Mouse (Mus musculus) hindbrain, embryonic 10.5 days (tissue): ENCODE measurements at regions not wholly inside any gene's neighbourhood (a gene's known extent, or its start where the extent isn't known, plus 50 kb on each side); places are given as distances from the start of the nearest gene placed in this dataset.
A peak's percentile ranks its signal among the peaks of the same experiment; 100 is the strongest.

Experiments
- DNase-seq: peaks from one replicate; pipeline ENCODE4 v3.0.0-alpha.2; 2017; ENCODE audit warnings: low spot score
- H3K27ac ChIP-seq: fragments of 300-500 bp; sonication (generic); 2 replicates; pipeline ENCODE4 v1.5.1; 2016; ENCODE audit warnings: mild to moderate bottlenecking, moderate library complexity
- H3K27me3 ChIP-seq: fragments of 300-500 bp; sonication (generic); 2 replicates; pipeline ENCODE4 v1.6.1; 2016; ENCODE audit warnings: mild to moderate bottlenecking; ENCODE audit not compliant: poor library complexity, insufficient read depth, severe bottlenecking
- H3K36me3 ChIP-seq: fragments of 300-500 bp; sonication (generic); 2 replicates; pipeline ENCODE4 v1.6.1; 2016; ENCODE audit warnings: mild to moderate bottlenecking, moderate library complexity
- H3K4me1 ChIP-seq: fragments of 300-500 bp; sonication (generic); replicated peaks from 2 replicates; pipeline ENCODE4 v1.6.1; 2016; ENCODE audit warnings: mild to moderate bottlenecking
- H3K4me3 ChIP-seq: fragments of 300-500 bp; sonication (generic); 2 replicates; pipeline ENCODE4 v1.5.1; 2016; ENCODE audit warnings: mild to moderate bottlenecking, moderate library complexity
- H3K9me3 ChIP-seq: fragments of 300-500 bp; sonication (generic); 2 replicates; pipeline ENCODE4 v1.6.1; 2016; ENCODE audit warnings: mild to moderate bottlenecking, moderate library complexity
- WGBS: fragments of 180-500 bp; shearing (Covaris S2); methylation state at CpG from one replicate; pipeline ENCODE4 v1.1.7; 2016; 5-methylcytosine and 5-hydroxymethylcytosine counted together

GRCm38 (mm10) chr10:37494552-37495166, 355.9 kb upstream of the Marcks start:
- peaks cover 6% of the 10 kb centered on the region; the same call in 1 of the 2 replicates for H3K4me1 ChIP-seq
- DNase-seq: no peak
- 52% methylated on average over 3 of the region's 3 CpGs for WGBS
- H3K27me3 ChIP-seq: no peaks in the 10 kb centered on the region
- no peaks in the 10 kb centered on the region for H3K36me3 ChIP-seq
- H3K9me3 ChIP-seq: no peaks in the 10 kb centered on the region
- H3K4me3 ChIP-seq: no peak overlapping the region
- H3K27ac ChIP-seq: peak overlapping the region; percentile 23; the same call in 1 of the 2 replicates

GRCm38 (mm10) chr10:37494098-37494497, 355.4 kb upstream of the Marcks start:
- H3K27me3 ChIP-seq: no peaks in the 10 kb centered on the region
- H3K27ac ChIP-seq: peak overlapping the region; percentile 23; the same call in 1 of the 2 replicates
- peaks cover 6% of the 10 kb centered on the region; the same call in 1 of the 2 replicates for H3K4me1 ChIP-seq
- WGBS: 55% methylated on average over 2 of the region's 2 CpGs
- H3K9me3 ChIP-seq: no peaks in the 10 kb centered on the region
- no peak for DNase-seq
- no peak overlapping the region for H3K4me3 ChIP-seq
- H3K36me3 ChIP-seq: no peaks in the 10 kb centered on the region

GRCm38 (mm10) chr10:37484311-37485023, 345.7 kb upstream of the Marcks start:
- Histone ChIP-seq H3K4me3 (no peak overlapping the region), H3K36me3 (no peaks in the 10 kb centered on the region), H3K27ac (no peak overlapping the region), H3K4me1 (0 out of 2 replicates have a peak, but pooled peaks cover 3% of the 10 kb centered on the region), H3K27me3 (no peaks in the 10 kb centered on the region), H3K9me3 (no peaks in the 10 kb centered on the region)
- no peak for DNase-seq
- 78% methylated on average over 6 of the region's 6 CpGs for WGBS

GRCm38 (mm10) chr10:37483521-37483920, 344.8 kb upstream of the Marcks start:
- peak; percentile 24 for DNase-seq
- Histone ChIP-seq H3K36me3 (no peaks in the 10 kb centered on the region), H3K9me3 (no peaks in the 10 kb centered on the region), H3K27me3 (no peaks in the 10 kb centered on the region), H3K27ac (no peak overlapping the region), H3K4me1 (0 out of 2 replicates have a peak, but pooled peaks cover 3% of the 10 kb centered on the region), H3K4me3 (no peak overlapping the region)
- WGBS: 38% methylated on average over 4 of the region's 4 CpGs

GRCm38 (mm10) chr10:37481879-37482278, 343.2 kb upstream of the Marcks start:
- no peak for DNase-seq
- no peaks in the 10 kb centered on the region for H3K9me3 ChIP-seq
- 92% methylated on average over 1 of the region's 1 CpGs for WGBS
- 0 out of 2 replicates have a peak, but pooled peaks cover 3% of the 10 kb centered on the region for H3K4me1 ChIP-seq
- no peak overlapping the region for H3K27ac ChIP-seq
- H3K36me3 ChIP-seq: no peaks in the 10 kb centered on the region
- no peak overlapping the region for H3K4me3 ChIP-seq
- H3K27me3 ChIP-seq: no peaks in the 10 kb centered on the region

GRCm38 (mm10) chr10:37480331-37480730, 341.6 kb upstream of the Marcks start:
- 84% methylated on average over 1 of the region's 1 CpGs for WGBS
- no peaks in the 10 kb centered on the region for H3K9me3 ChIP-seq
- 0 out of 2 replicates have a peak, but pooled peaks cover 3% of the 10 kb centered on the region for H3K4me1 ChIP-seq
- H3K27ac ChIP-seq: no peak overlapping the region
- no peaks in the 10 kb centered on the region for H3K27me3 ChIP-seq
- DNase-seq: no peak
- no peaks in the 10 kb centered on the region for H3K36me3 ChIP-seq
- H3K4me3 ChIP-seq: no peak overlapping the region

GRCm38 (mm10) chr10:37478108-37478507, 339.4 kb upstream of the Marcks start:
- H3K9me3 ChIP-seq: no peaks in the 10 kb centered on the region
- 89% methylated on average over 2 of the region's 2 CpGs for WGBS
- no peaks in the 10 kb centered on the region for H3K36me3 ChIP-seq
- H3K27ac ChIP-seq: no peak overlapping the region
- no peaks in the 10 kb centered on the region for H3K4me1 ChIP-seq
- no peak overlapping the region for H3K4me3 ChIP-seq
- H3K27me3 ChIP-seq: no peaks in the 10 kb centered on the region
- no peak for DNase-seq

GRCm38 (mm10) chr10:37473086-37473485, 334.4 kb upstream of the Marcks start:
- WGBS: 86% methylated on average over 5 of the region's 5 CpGs
- Histone ChIP-seq H3K4me3 (no peak overlapping the region), H3K27me3 (no peaks in the 10 kb centered on the region), H3K27ac (no peak overlapping the region), H3K36me3 (no peaks in the 10 kb centered on the region), H3K4me1 (no peaks in the 10 kb centered on the region), H3K9me3 (no peaks in the 10 kb centered on the region)
- DNase-seq: no peak

GRCm38 (mm10) chr10:37457384-37457783, 318.7 kb upstream of the Marcks start:
- no peak for DNase-seq
- Histone ChIP-seq H3K36me3 (no peaks in the 10 kb centered on the region), H3K9me3 (no peaks in the 10 kb centered on the region), H3K27me3 (no peaks in the 10 kb centered on the region), H3K4me3 (no peak overlapping the region), H3K27ac (no peak overlapping the region), H3K4me1 (no peaks in the 10 kb centered on the region)
- 82% methylated on average over 2 of the region's 2 CpGs for WGBS

GRCm38 (mm10) chr10:37449894-37450293, 311.2 kb upstream of the Marcks start:
- H3K4me1 ChIP-seq: no peaks in the 10 kb centered on the region

GRCm38 (mm10) chr10:37447333-37448204, 308.8 kb upstream of the Marcks start:
- Histone ChIP-seq H3K4me3 (no peak overlapping the region), H3K4me1 (no peaks in the 10 kb centered on the region), H3K27ac (no peak overlapping the region), H3K9me3 (no peaks in the 10 kb centered on the region), H3K27me3 (no peaks in the 10 kb centered on the region), H3K36me3 (no peaks in the 10 kb centered on the region)
- DNase-seq: no peak
- WGBS: 80% methylated on average over 4 of the region's 4 CpGs

More at GRCm38 (mm10) chr10:37449894-37450293, 311.2 kb upstream of the Marcks start:
- Histone ChIP-seq H3K9me3 (no peaks in the 10 kb centered on the region), H3K27ac (no peak overlapping the region), H3K4me3 (no peak overlapping the region), H3K36me3 (no peaks in the 10 kb centered on the region), H3K27me3 (no peaks in the 10 kb centered on the region)
- no peak for DNase-seq
- WGBS: 87% methylated on average over 2 of the region's 2 CpGs

GRCm38 (mm10) chr10:37439863-37440613, 301.3 kb upstream of the Marcks start:
- 70% methylated on average over 4 of the region's 4 CpGs for WGBS
- 0 out of 2 replicates have a peak, but pooled peaks cover 3% of the 10 kb centered on the region for H3K4me1 ChIP-seq
- no peak overlapping the region for H3K4me3 ChIP-seq
- H3K9me3 ChIP-seq: no peaks in the 10 kb centered on the region
- H3K27ac ChIP-seq: no peak overlapping the region
- no peak for DNase-seq
- H3K27me3 ChIP-seq: no peaks in the 10 kb centered on the region
- H3K36me3 ChIP-seq: no peaks in the 10 kb centered on the region
